Mouse (Mus musculus) forebrain, embryonic 15.5 days (tissue): ENCODE data around the gene Rasl11b. TPM values are rescaled to one million over a fixed set of nuclear protein-coding genes. Genes with fewer than 3 reads are reported as not detected.

Experiments
- ATAC-seq: fragments of 200-750 bp; cut with Nextera tagmentation; replicated peaks from 2 replicates; pipeline ENCODE4 v1.8.0; 2017; ENCODE audit warnings: mild to moderate bottlenecking, moderate TSS enrichment, moderate library complexity
- H3K27ac ChIP-seq: fragments of 300-500 bp; sonication (generic); replicated peaks from 2 replicates; pipeline ENCODE4 v1.5.1; 2015; ENCODE audit warnings: mild to moderate bottlenecking, inconsistent platforms
- H3K27me3 ChIP-seq: fragments of 300-500 bp; sonication (generic); 2 replicates; pipeline ENCODE4 v1.6.1; 2015; ENCODE audit warnings: inconsistent platforms
- H3K36me3 ChIP-seq: fragments of 300-500 bp; sonication (generic); 2 replicates; pipeline ENCODE4 v1.6.1; 2015; ENCODE audit warnings: mild to moderate bottlenecking, inconsistent platforms
- H3K4me1 ChIP-seq: fragments of 300-500 bp; sonication (generic); 2 replicates; pipeline ENCODE4 v1.6.1; 2015; ENCODE audit warnings: inconsistent platforms
- H3K4me2 ChIP-seq: fragments of 300-500 bp; sonication (generic); replicated peaks from 2 replicates; pipeline ENCODE4 v1.6.1; 2015; ENCODE audit warnings: mild to moderate bottlenecking, inconsistent platforms
- H3K4me3 ChIP-seq: fragments of 300-500 bp; sonication (generic); 2 replicates; pipeline ENCODE4 v1.5.1; 2015; ENCODE audit warnings: mild to moderate bottlenecking, inconsistent platforms
- H3K9ac ChIP-seq: fragments of 300-500 bp; sonication (generic); replicated peaks from 2 replicates; pipeline ENCODE4 v1.6.1; 2015; ENCODE audit warnings: mild to moderate bottlenecking, inconsistent platforms
- H3K9me3 ChIP-seq: fragments of 300-500 bp; sonication (generic); 2 replicates; pipeline ENCODE4 v1.6.1; 2016; ENCODE audit warnings: inconsistent platforms
- WGBS: fragments of 180-500 bp; shearing (Covaris S2); methylation state at CpG from one replicate; pipeline ENCODE4 v1.1.7; 2015; ENCODE audit warnings: mixed read lengths; 5-methylcytosine and 5-hydroxymethylcytosine counted together
- polyA plus RNA-seq: library from polyadenylated mRNA; unstranded; fragments of >200 nt; fragmentation: Nextera tagmentation; extraction: Ambion mirVana; gene quantifications from 2 replicates; pipeline ENCODE4 v1.2.1, GENCODE M21; 2015

The Rasl11b gene
- polyA plus RNA-seq, 1 experiment from 2014 or later: 30.9 TPM

- H3K4me1 ChIP-seq: peaks cover 18% of the 10 kb centered on the region
- H3K4me3 ChIP-seq: no peak overlapping the region
- no peak overlapping the region for H3K4me2 ChIP-seq
- no peak overlapping the region for H3K9ac ChIP-seq
- no peaks in the 10 kb centered on the region for H3K27me3 ChIP-seq
- no peaks in the 10 kb centered on the region for H3K36me3 ChIP-seq
- no peaks in the 10 kb centered on the region for H3K9me3 ChIP-seq
- 69% methylated on average over 10 of the region's 10 CpGs for WGBS
- no peak for ATAC-seq
- H3K27ac ChIP-seq: no peak overlapping the region
Observed at GRCm38 (mm10) chr5:74201570-74202357, 6.7 kb downstream of the Rasl11b start.

- no peak overlapping the region for H3K4me3 ChIP-seq
- 82% methylated on average over 4 of the region's 4 CpGs for WGBS
- no peak for ATAC-seq
- no peak overlapping the region for H3K9ac ChIP-seq
- no peak overlapping the region for H3K4me2 ChIP-seq
- H3K9me3 ChIP-seq: no peaks in the 10 kb centered on the region
- H3K27me3 ChIP-seq: no peaks in the 10 kb centered on the region
- no peak overlapping the region for H3K27ac ChIP-seq
- peaks cover 11% of the 10 kb centered on the region for H3K4me1 ChIP-seq
- no peaks in the 10 kb centered on the region for H3K36me3 ChIP-seq
Observed at GRCm38 (mm10) chr5:74202515-74202914, 7.4 kb downstream of the Rasl11b start.

GRCm38 (mm10) chr5:74204465-74204864 lies 9.4 kb downstream of the Rasl11b start:
- H3K9ac ChIP-seq: no peak overlapping the region
- no peak for ATAC-seq
- H3K9me3 ChIP-seq: no peaks in the 10 kb centered on the region
- H3K4me1 ChIP-seq: no peaks in the 10 kb centered on the region
- 73% methylated on average over 5 of the region's 5 CpGs for WGBS
- no peaks in the 10 kb centered on the region for H3K27me3 ChIP-seq
- no peaks in the 10 kb centered on the region for H3K36me3 ChIP-seq
- no peak overlapping the region for H3K27ac ChIP-seq
- no peak overlapping the region for H3K4me2 ChIP-seq
- H3K4me3 ChIP-seq: no peak overlapping the region

GRCm38 (mm10) chr5:74205509-74205908 lies 10.4 kb downstream of the Rasl11b start:
- Histone ChIP-seq H3K9ac (no peak overlapping the region), H3K27me3 (no peaks in the 10 kb centered on the region), H3K4me3 (no peak overlapping the region), H3K4me2 (no peak overlapping the region), H3K36me3 (no peaks in the 10 kb centered on the region), H3K4me1 (no peaks in the 10 kb centered on the region), H3K9me3 (no peaks in the 10 kb centered on the region), H3K27ac (no peak overlapping the region)
- ATAC-seq: no peak
- WGBS: 34% methylated on average over 8 of the region's 8 CpGs

DNA sequence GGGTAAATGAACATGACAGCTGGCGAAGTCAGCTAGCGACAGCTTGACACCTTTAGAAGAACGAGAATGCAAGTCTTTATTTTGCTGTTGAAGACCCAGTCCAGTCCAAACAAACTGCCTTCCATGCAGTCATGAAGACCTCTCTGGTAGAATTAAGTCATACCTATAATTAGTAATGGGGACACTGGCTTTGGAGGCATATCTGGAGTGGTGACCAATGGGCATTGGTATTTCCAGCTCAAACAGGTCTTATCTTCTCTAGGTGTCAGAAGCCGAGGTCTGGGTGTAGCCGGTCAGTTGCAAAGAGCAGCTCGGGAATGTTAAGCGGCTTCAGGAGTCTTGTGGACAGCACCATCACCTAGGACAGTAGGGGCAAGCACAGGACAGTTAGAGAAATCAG lies 11.0 kb downstream of the Rasl11b start:
- Histone ChIP-seq H3K4me2 (no peak overlapping the region), H3K9me3 (no peaks in the 10 kb centered on the region), H3K36me3 (no peaks in the 10 kb centered on the region), H3K4me1 (no peaks in the 10 kb centered on the region), H3K27me3 (no peaks in the 10 kb centered on the region), H3K9ac (no peak overlapping the region), H3K4me3 (no peak overlapping the region), H3K27ac (no peak overlapping the region)
- no peak for ATAC-seq
- WGBS: 87% methylated on average over 7 of the region's 7 CpGs

DNA sequence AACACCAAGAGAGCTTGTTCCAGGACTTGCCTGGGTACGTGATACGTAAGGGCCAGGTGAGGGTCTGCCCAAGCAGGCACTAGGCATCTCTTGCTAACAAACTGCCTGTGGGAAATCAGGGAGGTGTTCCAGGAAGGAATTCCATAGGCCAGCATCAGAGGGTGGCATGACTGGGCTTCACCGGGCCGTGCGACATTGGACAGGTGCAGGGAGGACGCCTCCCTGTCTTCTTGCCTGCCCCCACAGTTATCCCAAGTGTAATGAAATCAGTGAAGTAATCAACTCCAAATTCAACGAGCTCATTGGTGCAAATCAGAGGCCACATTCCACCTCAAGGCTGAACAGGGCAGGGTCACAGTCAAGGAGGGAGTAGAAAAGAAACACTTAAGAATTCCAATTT lies 11.6 kb downstream of the Rasl11b start:
- no peaks in the 10 kb centered on the region for H3K4me1 ChIP-seq
- H3K9me3 ChIP-seq: no peaks in the 10 kb centered on the region
- no peak overlapping the region for H3K9ac ChIP-seq
- H3K36me3 ChIP-seq: no peaks in the 10 kb centered on the region
- WGBS: 89% methylated on average over 7 of the region's 7 CpGs
- H3K4me3 ChIP-seq: no peak overlapping the region
- no peak overlapping the region for H3K4me2 ChIP-seq
- no peaks in the 10 kb centered on the region for H3K27me3 ChIP-seq
- no peak overlapping the region for H3K27ac ChIP-seq
- ATAC-seq: no peak

DNA sequence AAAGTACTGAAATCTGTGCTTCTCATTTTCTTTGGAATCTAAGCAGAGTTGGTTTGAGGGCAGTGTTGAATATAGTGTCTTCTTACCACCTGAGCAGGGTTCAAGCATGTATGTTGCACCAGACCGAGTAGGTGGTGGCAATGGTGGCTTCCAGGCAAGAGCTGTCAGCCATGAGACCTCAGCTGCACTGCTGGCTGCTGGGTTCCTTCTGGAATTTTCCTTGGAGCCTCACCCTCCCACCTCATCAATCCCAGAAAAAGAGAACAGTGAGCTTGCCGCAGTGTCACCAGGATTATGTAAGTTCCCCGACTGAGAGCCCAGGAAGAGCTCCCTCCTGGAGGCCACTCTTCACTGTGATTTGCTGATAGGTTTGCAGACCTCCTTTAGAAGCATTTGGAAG lies 12.1 kb downstream of the Rasl11b start:
- WGBS: 89% methylated on average over 3 of the region's 3 CpGs
- Histone ChIP-seq H3K27me3 (no peaks in the 10 kb centered on the region), H3K4me2 (no peak overlapping the region), H3K4me3 (no peak overlapping the region), H3K9ac (no peak overlapping the region), H3K4me1 (no peaks in the 10 kb centered on the region), H3K36me3 (no peaks in the 10 kb centered on the region), H3K9me3 (no peaks in the 10 kb centered on the region), H3K27ac (no peak overlapping the region)
- ATAC-seq: no peak

GRCm38 (mm10) chr5:74208438-74208837 lies 13.4 kb downstream of the Rasl11b start:
- WGBS: 81% methylated on average over 7 of the region's 7 CpGs

GRCm38 (mm10) chr5:74209640-74210039 lies 14.6 kb downstream of the Rasl11b start:
- Histone ChIP-seq H3K9ac (no peak overlapping the region), H3K4me3 (no peak overlapping the region), H3K27ac (no peak overlapping the region), H3K27me3 (no peaks in the 10 kb centered on the region), H3K4me1 (peaks cover 5% of the 10 kb centered on the region; the same call in 1 of the 2 replicates), H3K36me3 (no peaks in the 10 kb centered on the region), H3K4me2 (no peak overlapping the region), H3K9me3 (no peaks in the 10 kb centered on the region)
- 79% methylated on average over 4 of the region's 4 CpGs for WGBS
- no peak for ATAC-seq

More at GRCm38 (mm10) chr5:74208438-74208837, 13.4 kb downstream of the Rasl11b start:
- Histone ChIP-seq H3K4me1 (no peaks in the 10 kb centered on the region), H3K4me2 (no peak overlapping the region), H3K36me3 (no peaks in the 10 kb centered on the region), H3K27ac (no peak overlapping the region), H3K27me3 (no peaks in the 10 kb centered on the region), H3K4me3 (no peak overlapping the region), H3K9me3 (no peaks in the 10 kb centered on the region), H3K9ac (no peak overlapping the region)
- no peak for ATAC-seq

DNA sequence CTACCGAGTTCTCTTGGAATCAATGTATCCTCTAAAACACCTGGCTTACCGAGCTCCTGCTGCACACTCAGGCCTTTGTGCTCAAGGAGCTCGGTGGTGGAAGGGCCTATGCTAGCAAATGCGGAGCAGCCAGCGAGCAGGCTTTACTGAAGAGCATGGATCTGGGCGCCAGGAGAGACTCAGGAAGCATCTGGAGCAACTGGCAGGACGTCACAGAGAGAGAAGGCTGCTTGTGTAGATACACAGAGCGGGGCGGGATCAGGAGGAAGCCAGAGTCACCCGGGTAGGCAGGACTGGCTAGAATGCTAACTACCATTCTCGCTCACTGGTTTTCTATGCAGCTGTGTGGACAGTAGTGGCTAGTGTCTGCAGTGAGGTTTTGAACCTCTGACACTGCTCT lies 16.3 kb downstream of the Rasl11b start:
- ATAC-seq: no peak
- H3K36me3 ChIP-seq: no peaks in the 10 kb centered on the region
- no peaks in the 10 kb centered on the region for H3K9me3 ChIP-seq
- WGBS: 78% methylated on average over 11 of the region's 11 CpGs
- no peaks in the 10 kb centered on the region for H3K27me3 ChIP-seq
- H3K4me3 ChIP-seq: no peak overlapping the region
- no peak overlapping the region for H3K27ac ChIP-seq
- H3K9ac ChIP-seq: no peak overlapping the region
- H3K4me1 ChIP-seq: peaks cover 11% of the 10 kb centered on the region
- H3K4me2 ChIP-seq: no peak overlapping the region

- Histone ChIP-seq H3K4me2 (no peak overlapping the region), H3K4me1 (peaks cover 11% of the 10 kb centered on the region), H3K9me3 (no peaks in the 10 kb centered on the region), H3K27ac (no peak overlapping the region), H3K27me3 (no peaks in the 10 kb centered on the region), H3K36me3 (no peaks in the 10 kb centered on the region), H3K9ac (no peak overlapping the region), H3K4me3 (no peak overlapping the region)
- 2% methylated on average over 7 of the region's 7 CpGs for WGBS
- peak; percentile 44; the same call in 1 of the 2 replicates for ATAC-seq
Observed at GRCm38 (mm10) chr5:74214501-74215110, 19.5 kb downstream of the Rasl11b start.

GRCm38 (mm10) chr5:74215125-74215524 lies 20.0 kb downstream of the Rasl11b start:
- H3K4me2 ChIP-seq: peak overlapping the region; percentile 7; the same call in 1 of the 2 replicates
- WGBS: 5% methylated on average over 4 of the region's 4 CpGs
- no peaks in the 10 kb centered on the region for H3K36me3 ChIP-seq
- peaks cover 11% of the 10 kb centered on the region for H3K4me1 ChIP-seq
- no peaks in the 10 kb centered on the region for H3K27me3 ChIP-seq
- peak; percentile 40; the same call in 1 of the 2 replicates for ATAC-seq
- no peaks in the 10 kb centered on the region for H3K9me3 ChIP-seq
- H3K9ac ChIP-seq: no peak overlapping the region
- no peak overlapping the region for H3K4me3 ChIP-seq
- no peak overlapping the region for H3K27ac ChIP-seq
